11 mouse cellular contexts compared by ENCODE assay signal in the genomic region with DNA sequence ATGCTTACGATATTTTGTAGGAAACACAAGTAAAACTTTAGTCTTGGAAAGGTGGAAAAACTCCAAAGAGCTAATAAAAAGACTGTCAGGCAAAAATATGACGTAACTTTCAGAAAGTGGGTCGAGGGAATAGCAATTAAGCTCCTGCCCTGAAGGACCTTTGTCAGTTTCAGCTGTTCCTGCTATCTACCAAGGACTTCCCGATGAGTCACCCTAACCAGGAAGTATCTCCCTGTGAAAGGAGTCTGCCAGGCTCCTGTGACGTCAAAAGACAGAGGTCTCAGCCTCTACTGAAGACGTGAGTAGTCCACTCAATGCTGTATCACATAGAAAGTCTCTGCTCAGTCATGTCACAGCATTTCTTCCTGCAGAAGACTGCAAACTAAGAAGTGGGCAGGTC. TPM values are rescaled to one million over a fixed set of nuclear protein-coding genes. Genes with fewer than 3 reads are reported as not detected.
A peak's percentile ranks its signal among the peaks of the same experiment; 100 is the strongest.
DNase-seq lines count a peak whose midpoint lies in the region; ATAC-seq and TF ChIP-seq lines count a peak whose summit lies in the region.
"Had no signal": no experiment of that assay in that cellular context is flagged by ENCODE, and none has a peak within 500 bp of the region (broad histone marks: within the 10 kb centered on the region; RNA-seq: fewer than 3 reads in every experiment).

No protein-coding gene starts in this region.

- H3K4me3 ChIP-seq in myocyte = no peak overlapping the region
- H3K4me3 ChIP-seq: embryonic facial prominence, embryonic 13.5 days; neural tube, embryonic 12.5 days had no signal

- no peaks in the 10 kb centered on the region for H3K79me2 ChIP-seq in myocyte (ENCODE audit: control insufficient read depth, insufficient read depth)

- peak overlapping the region; percentile 36 for H3K4me2 ChIP-seq in myocyte (ENCODE audit: low read depth)
- H3K4me2 ChIP-seq: embryonic facial prominence, embryonic 13.5 days; neural tube, embryonic 12.5 days had no signal

- H3ac ChIP-seq in myocyte (ENCODE audit: control insufficient read depth, insufficient read length) = no peak overlapping the region

- TF ChIP-seq POLR2A in myocyte (IDR thresholded peaks at IDR 0.05; ENCODE audit: insufficient read length, low read depth) = no peak

- peak; percentile 32 to 37; a peak in 2 of 4 replicates for ATAC-seq in hematopoietic stem cell, adult 5-6 weeks (replicated peaks in 1 of 2; ENCODE audit: insufficient read depth in 1 of 2, low FRiP score in 2 of 2, low TSS enrichment in 1 of 2, low read depth in 1 of 2, poor library complexity in 2 of 2, severe bottlenecking in 2 of 2)

- H3K36me3 ChIP-seq in myocyte (ENCODE audit: control insufficient read depth, insufficient read depth) = no peaks in the 10 kb centered on the region
- H3K36me3 ChIP-seq: embryonic facial prominence, embryonic 13.5 days; neural tube, embryonic 12.5 days had no signal

- DNase-seq in cerebellum, adult 9-10 months = peak; percentile 44
- no peak for DNase-seq in cerebellum, adult 8-10 months
- peak; percentile 22 to 35 for DNase-seq in lung, adult 18-20 months
- DNase-seq in lung, postnatal 14 days = no peak
- DNase-seq in layer of hippocampus, adult 9-11 months = no peak
- DNase-seq in right cerebral cortex, adult 2 months (ENCODE audit: low spot score in 2 of 2) = no peak
- DNase-seq: spleen, adult 18-20 months had no signal

- no peaks in the 10 kb centered on the region for H3K27me3 ChIP-seq in myocyte (ENCODE audit: control insufficient read depth, insufficient read depth, insufficient read length)
- H3K27me3 ChIP-seq: embryonic facial prominence, embryonic 13.5 days; neural tube, embryonic 12.5 days had no signal

TF ChIP-seq in myocyte, 11 proteins besides CTCF, POLR2A, EP300 and RAD21:
- TF ChIP-seq TCF12 (IDR thresholded peaks at IDR 0.05; ENCODE audit: insufficient read depth, poor library complexity, severe bottlenecking) (no peak), REST (IDR thresholded peaks at IDR 0.05; ENCODE audit: insufficient read depth, insufficient read length) (no peak), SRF (IDR thresholded peaks at IDR 0.05; ENCODE audit: control insufficient read depth, insufficient read length, low read depth) (no peak), E2F4 (IDR thresholded peaks at IDR 0.05; ENCODE audit: insufficient read depth) (no peak), MYOG (IDR thresholded peaks at IDR 0.05; ENCODE audit: control insufficient read depth in 1 of 3, insufficient read depth in 1 of 3, insufficient read length in 2 of 3, low read depth in 2 of 3) (peak in 2 of 3 experiments; percentile 22 to 33), CEBPB (IDR thresholded peaks at IDR 0.05; ENCODE audit: insufficient read depth, poor library complexity, severe bottlenecking) (peak; percentile 54; the same call in 1 of the 2 replicates), USF1 (IDR thresholded peaks at IDR 0.05; ENCODE audit: low read depth) (no peak), MYOD1 (IDR thresholded peaks at IDR 0.05; ENCODE audit: control insufficient read depth in 1 of 3, insufficient read length in 2 of 3, low read depth in 2 of 3) (peak in 1 of 3 experiments; percentile 77)

RNA-seq across cellular contexts. Expression of a gene that starts 9.5 kb away (rescaled TPM):
- 3.9 and 8.8 TPM in 2 replicates for total RNA-seq in hematopoietic stem cell, adult 5-6 weeks (2017)
- not detected for polyA plus RNA-seq in myocyte (2012; fragmentation: generic; extraction: Trizol)

RNA-seq across cellular contexts. Expression of a gene that starts 34.2 kb away (rescaled TPM):
- total RNA-seq in hematopoietic stem cell, adult 5-6 weeks (2017) = 4.2 and 7.8 TPM in 2 replicates
- not detected for polyA plus RNA-seq in myocyte (2012; fragmentation: generic; extraction: Trizol)

RNA-seq across cellular contexts. Expression of a gene that starts 49.1 kb away (rescaled TPM):
- total RNA-seq in hematopoietic stem cell, adult 5-6 weeks (2017) = 0.25 and 1.3 TPM in 2 replicates
- not detected for polyA plus RNA-seq in myocyte (2012; fragmentation: generic; extraction: Trizol)

Comparison
In these comparisons a context has a peak if more than half of its experiments do, and no peak if none do; other contexts are left out.
1. DNase-seq: peak in cerebellum, adult 9-10 months (single experiment) and lung, adult 18-20 months (2 of 2); none in cerebellum, adult 8-10 months (single experiment), lung, postnatal 14 days (single experiment), layer of hippocampus, adult 9-11 months (single experiment) and right cerebral cortex, adult 2 months (0 of 2).